In the genomic region with DNA sequence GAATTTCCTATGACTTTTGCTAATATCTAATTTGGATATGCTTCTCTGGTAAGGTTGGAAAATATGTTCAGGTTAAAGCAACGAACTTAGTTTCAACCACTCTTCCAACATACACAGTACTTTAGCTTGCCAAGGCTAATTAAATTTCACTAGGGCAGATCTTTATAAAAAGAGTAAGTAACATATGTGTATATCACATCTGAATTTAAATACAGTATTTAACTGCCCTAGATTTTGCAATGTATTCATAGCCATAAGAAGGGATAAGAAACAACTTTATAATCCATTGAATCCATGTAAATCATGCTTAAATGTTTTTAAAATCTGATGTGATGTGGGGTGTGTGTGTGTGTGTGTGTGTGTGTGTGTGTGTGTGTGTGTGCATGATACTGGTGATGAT, we compare ENCODE assay signal across 34 mouse cellular contexts.
"Had no signal": no experiment of that assay in that cellular context is flagged by ENCODE, and none has a peak within 500 bp of the region (broad histone marks: within the 10 kb centered on the region; RNA-seq: fewer than 3 reads in every experiment).

No protein-coding gene starts in this region.

- DNase-seq: heart, postnatal 10 days; heart, postnatal 14 days; heart, postnatal 36 days; heart, postnatal 4 days; kidney, adult 11 months; kidney, adult 18-20 months; kidney, adult 2 months; kidney, adult 8-10 months; kidney, adult 9 months; kidney, postnatal 10 days; kidney, postnatal 14 days; kidney, postnatal 25 days; kidney, postnatal 36 days; kidney, postnatal 4 days; layer of hippocampus, adult 9-11 months; layer of hippocampus, postnatal 36 days had no signal

- H3K27me3 ChIP-seq: heart, embryonic 12.5 days; heart, embryonic 13.5 days; heart, embryonic 15.5 days; hindbrain, embryonic 12.5 days; hindbrain, embryonic 13.5 days; hindbrain, embryonic 15.5 days; intestine, embryonic 15.5 days; kidney, embryonic 15.5 days had no signal

- H3K4me2 ChIP-seq: heart, embryonic 12.5 days; heart, embryonic 13.5 days; heart, embryonic 15.5 days; hindbrain, embryonic 12.5 days; hindbrain, embryonic 13.5 days; hindbrain, embryonic 14.5 days; hindbrain, embryonic 15.5 days; intestine, embryonic 15.5 days; kidney, embryonic 15.5 days had no signal

- H3K4me3 ChIP-seq: heart, embryonic 12.5 days; heart, embryonic 13.5 days; heart, embryonic 15.5 days; hindbrain, embryonic 10.5 days; hindbrain, embryonic 12.5 days; hindbrain, embryonic 13.5 days; hindbrain, embryonic 15.5 days; intestine, embryonic 15.5 days; kidney, embryonic 15.5 days; layer of hippocampus, adult 2 months; left cerebral cortex, adult 2 months had no signal

- H3K9ac ChIP-seq: heart, embryonic 12.5 days; heart, embryonic 13.5 days; heart, embryonic 15.5 days; hindbrain, embryonic 12.5 days; hindbrain, embryonic 13.5 days; hindbrain, embryonic 14.5 days; hindbrain, embryonic 15.5 days; intestine, embryonic 15.5 days; kidney, embryonic 15.5 days had no signal

- H3K36me3 ChIP-seq: heart, embryonic 12.5 days; heart, embryonic 13.5 days; heart, embryonic 15.5 days; hindbrain, embryonic 10.5 days; hindbrain, embryonic 12.5 days; hindbrain, embryonic 13.5 days; hindbrain, embryonic 15.5 days; intestine, embryonic 15.5 days; kidney, embryonic 15.5 days had no signal

- H3K4me1 ChIP-seq: heart, embryonic 12.5 days; heart, embryonic 13.5 days; heart, embryonic 15.5 days; hindbrain, embryonic 10.5 days; hindbrain, embryonic 12.5 days; hindbrain, embryonic 13.5 days; hindbrain, embryonic 15.5 days; intestine, embryonic 15.5 days; kidney, embryonic 15.5 days had no signal

- H3K27ac ChIP-seq: heart, embryonic 13.5 days; heart, embryonic 15.5 days; hindbrain, embryonic 10.5 days; hindbrain, embryonic 12.5 days; hindbrain, embryonic 13.5 days; hindbrain, embryonic 14.5 days; hindbrain, embryonic 15.5 days; hindbrain, postnatal 0 days; intestine, embryonic 15.5 days; kidney, embryonic 15.5 days; kidney, postnatal 0 days; layer of hippocampus, adult 2 months; left cerebral cortex, adult 2 months had no signal

- ATAC-seq: hindbrain, embryonic 16.5 days; hindbrain, postnatal 0 days; inflammation-experienced regulatory T-cells, adult 6 months; intestine, embryonic 15.5 days; intestine, embryonic 16.5 days; intestine, postnatal 0 days had no signal

- H3K9me3 ChIP-seq: heart, embryonic 12.5 days; heart, embryonic 13.5 days; heart, embryonic 15.5 days; hindbrain, embryonic 10.5 days; hindbrain, embryonic 12.5 days; hindbrain, embryonic 13.5 days; hindbrain, embryonic 15.5 days; intestine, embryonic 15.5 days; kidney, embryonic 15.5 days had no signal
